Mouse (Mus musculus) liver, adult 2 months (tissue): Measurements from ENCODE around the gene Lhfpl2.

ENCODE experiments used
- CTCF ChIP-seq: fragments of 200-500 bp; IDR thresholded peaks from 2 replicates; pipeline ENCODE4 v1.5.1; 2011; ENCODE audit warnings: low read depth, low read length, control low read depth
- POLR2A ChIP-seq: fragments of 200-500 bp; IDR thresholded peaks from 2 replicates; pipeline ENCODE4 v1.6.1; 2011; ENCODE audit warnings: low read length, control low read depth; ENCODE audit not compliant: insufficient read depth; ENCODE audit errors: extremely low read depth

GRCm38 (mm10) chr13:94193227-94193626, 135.6 kb downstream of the Lhfpl2 start:
- TF ChIP-seq CTCF (no peak), POLR2A (no peak)
